Mouse (Mus musculus) G1E (cell line): ENCODE measurements at regions not wholly inside any gene's neighbourhood (a gene's known extent, or its start where the extent isn't known, plus 50 kb on each side); places are given as distances from the start of the nearest gene placed in this dataset.

Experiments used
- CTCF ChIP-seq: IDR thresholded peaks from 2 replicates; pipeline ENCODE4 v1.5.1; 2012; ENCODE audit warnings: low read depth, low read length, inconsistent platforms, mixed read lengths
- GATA1 ChIP-seq: IDR thresholded peaks from 2 replicates; pipeline ENCODE4 v1.6.1; 2012; ENCODE audit warnings: borderline replicate concordance, low read length, inconsistent platforms, mixed read lengths
- POLR2AphosphoS5 ChIP-seq: IDR thresholded peaks from 2 replicates; pipeline ENCODE4 v1.6.1; 2012; ENCODE audit warnings: low read depth, low read length, inconsistent platforms; ENCODE audit not compliant: insufficient replicate concordance

DNA sequence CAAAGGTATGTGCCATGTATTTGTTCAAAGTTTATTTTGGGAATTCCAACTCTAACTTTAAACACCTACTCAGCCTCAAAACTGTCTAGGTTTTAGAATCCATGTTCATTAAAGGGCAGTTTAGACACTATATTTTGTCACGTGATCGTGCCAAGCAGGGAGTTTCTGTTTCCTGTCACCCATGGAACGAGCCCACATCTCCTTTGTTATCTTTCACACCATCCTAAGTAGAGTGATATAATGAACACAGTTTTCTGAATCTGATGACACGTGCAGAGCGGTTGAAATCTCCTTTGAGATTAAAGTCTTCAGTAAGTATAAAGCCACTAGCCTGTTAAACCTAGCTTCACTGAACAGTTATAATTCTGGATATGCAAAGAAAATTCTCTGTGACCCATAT is 1066.1 kb downstream of the Gsdmc2 start:
- no peak for TF ChIP-seq CTCF
- TF ChIP-seq GATA1 = no peak
- TF ChIP-seq POLR2AphosphoS5 = no peak
